Mouse (Mus musculus) kidney, adult 2 months (tissue): ENCODE measurements around the gene Fbln1.

ENCODE experiments used
- CTCF ChIP-seq: fragments of 200-500 bp; conservative IDR thresholded peaks from 2 replicates; pipeline ENCODE4 v1.5.1; 2011; ENCODE audit warnings: low read depth, mild to moderate bottlenecking, control low read depth, low read length, moderate library complexity, mixed read lengths; ENCODE audit not compliant: insufficient read depth, insufficient read length
- POLR2A ChIP-seq: fragments of 200-500 bp; IDR thresholded peaks from one replicate; pipeline ENCODE4 v1.6.1; 2011; ENCODE audit warnings: low read depth, low read length, control low read depth

GRCm38 (mm10) chr15:85205792-85206702, at the start of gene Fbln1:
- TF ChIP-seq CTCF (no peak), POLR2A (no peak)
